Comparison of ENCODE assay signal across 8 mouse cellular contexts in the genomic region with DNA sequence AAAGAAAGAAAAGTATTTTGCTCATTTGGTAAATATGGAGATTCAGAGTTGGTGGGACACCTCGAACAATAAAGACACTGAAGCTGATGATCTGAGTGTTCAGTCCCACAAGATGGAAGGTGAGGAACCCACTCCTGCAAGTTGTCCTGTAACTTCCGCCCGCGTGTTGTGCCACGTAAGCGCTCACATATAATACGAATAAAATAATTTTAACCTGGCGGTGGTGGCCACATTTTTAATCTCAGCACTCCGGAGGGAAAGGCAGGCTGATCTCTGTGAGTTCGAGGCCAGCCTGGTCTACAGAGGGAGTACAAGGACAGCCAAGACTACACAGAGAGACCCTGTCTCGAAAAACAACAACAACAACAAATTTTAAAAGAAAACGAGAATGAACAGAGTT. TPM values are rescaled to one million over a fixed set of nuclear protein-coding genes. Genes with fewer than 3 reads are reported as not detected.
DNase-seq lines count a peak whose midpoint lies in the region; ATAC-seq and TF ChIP-seq lines count a peak whose summit lies in the region.

No protein-coding gene starts in this region.

- peaks cover 7% of the 10 kb centered on the region; the same call in 1 of the 2 replicates for H3K4me1 ChIP-seq in lung, postnatal 0 days (ENCODE audit: insufficient read depth, low read depth, low read length)
- peaks cover 29% of the 10 kb centered on the region for H3K4me1 ChIP-seq in limb, embryonic 10.5 days
- H3K4me1 ChIP-seq in olfactory bulb, adult 2 months (ENCODE audit: control insufficient read depth, insufficient read depth, low read length): peaks cover 10% of the 10 kb centered on the region

- TF ChIP-seq CTCF in lung, postnatal 0 days (IDR thresholded peaks at IDR 0.05): no peak
- no peak for TF ChIP-seq CTCF in olfactory bulb, adult 2 months (IDR thresholded peaks at IDR 0.05; ENCODE audit: insufficient read depth, low read depth, low read length)

- no peaks in the 10 kb centered on the region for H3K27me3 ChIP-seq in lung, postnatal 0 days (replicated peaks; ENCODE audit: insufficient read depth, low read length)
- H3K27me3 ChIP-seq in limb, embryonic 10.5 days (ENCODE audit: low read depth, poor library complexity, severe bottlenecking): no peaks in the 10 kb centered on the region

- WGBS in lung, postnatal 0 days: 49% methylated on average over 12 of the region's 12 CpGs
- 52% methylated on average over 12 of the region's 12 CpGs for WGBS in limb, embryonic 10.5 days
- WGBS in olfactory bulb, adult 2 months: 53% methylated on average over 12 of the region's 12 CpGs

- TF ChIP-seq EP300 in lung, postnatal 0 days (IDR thresholded peaks at IDR 0.05): no peak

- no peak overlapping the region for H3K27ac ChIP-seq in lung, postnatal 0 days (ENCODE audit: low read length)
- peak overlapping the region; percentile 92 for H3K27ac ChIP-seq in limb, embryonic 10.5 days
- H3K27ac ChIP-seq in olfactory bulb, adult 2 months (ENCODE audit: insufficient read depth, low read depth, low read length): peak overlapping the region; percentile 53

- H3K4me2 ChIP-seq in lung, postnatal 0 days (replicated peaks; ENCODE audit: low read depth, low read length): peak overlapping the region; percentile 66

- DNase-seq in cerebellum, adult 11-12 months: peak; percentile 25
- no peak for DNase-seq in cerebellum, adult 18-20 months
- no peak for DNase-seq in lung, postnatal 0 days (ENCODE audit: low spot score)
- no peak for DNase-seq in lung, postnatal 36 days
- DNase-seq in limb, embryonic 10.5 days (ENCODE audit: low spot score): peak; percentile 44
- DNase-seq in urinary bladder, postnatal 25 days (ENCODE audit: low spot score): no peak
- no peak for DNase-seq in adrenal gland, adult 2 months

- H3K4me3 ChIP-seq in lung, postnatal 0 days (ENCODE audit: low read depth, low read length): peak overlapping the region; percentile 79
- H3K4me3 ChIP-seq in limb, embryonic 10.5 days: peak overlapping the region; percentile 84
- peak overlapping the region; percentile 89 for H3K4me3 ChIP-seq in olfactory bulb, adult 2 months (ENCODE audit: insufficient read depth, low read depth, low read length)

- H3K9me3 ChIP-seq in lung, postnatal 0 days (ENCODE audit: low read length): no peaks in the 10 kb centered on the region
- no peaks in the 10 kb centered on the region for H3K9me3 ChIP-seq in limb, embryonic 10.5 days (replicated peaks)

- no peak for ATAC-seq in lung, postnatal 0 days

- no peak overlapping the region; the same call in 1 of the 2 replicates for H3K9ac ChIP-seq in lung, postnatal 0 days (replicated peaks; ENCODE audit: low read depth)

- H3K36me3 ChIP-seq in lung, postnatal 0 days (ENCODE audit: insufficient read depth, low read length): no peaks in the 10 kb centered on the region
- H3K36me3 ChIP-seq in limb, embryonic 10.5 days: peaks cover 22% of the 10 kb centered on the region

- TF ChIP-seq POLR2A in olfactory bulb, adult 2 months (IDR thresholded peaks at IDR 0.05; ENCODE audit: insufficient read depth, low read depth, low read length): no peak

RNA-seq across cellular contexts. Expression of gene Brk1, which starts 0.6 kb away (rescaled TPM):
- polyA plus RNA-seq in lung, postnatal 0 days (2015; fragmentation: Nextera tagmentation; extraction: Ambion mirVana): 215 and 225 TPM in 2 replicates
- 206 and 208 TPM in 2 replicates for polyA plus RNA-seq in limb, embryonic 10.5 days (2016; fragmentation: Nextera tagmentation; extraction: Ambion mirVana)
- not detected in 2 replicates for polyA plus RNA-seq in olfactory bulb, adult 2 months (2012; ENCODE audit: insufficient read depth, insufficient read length, low replicate concordance, missing spikeins)
- total RNA-seq in adrenal gland, adult 2 months (2021): 100 to 1,000 TPM; 181 to 201 TPM
- polyA plus RNA-seq in adrenal gland, adult 2 months (2012; rRNA removed): 113 and 167 TPM in 2 replicates

RNA-seq across cellular contexts. Expression of gene Fancd2os, which starts 3.5 kb away (rescaled TPM):
- 0.18 TPM in 1 of 2 replicates, not detected in the other for polyA plus RNA-seq in lung, postnatal 0 days (2015; fragmentation: Nextera tagmentation; extraction: Ambion mirVana)
- polyA plus RNA-seq in limb, embryonic 10.5 days (2016; fragmentation: Nextera tagmentation; extraction: Ambion mirVana): 0.30 TPM in 1 of 2 replicates, not detected in the other
- polyA plus RNA-seq in olfactory bulb, adult 2 months (2012; ENCODE audit: insufficient read depth, insufficient read length, low replicate concordance, missing spikeins): not detected in 2 replicates
- total RNA-seq in adrenal gland, adult 2 months (2021): under 1 TPM in 1 of 2 experiments, not detected in 1; 0.21 TPM
- polyA plus RNA-seq in adrenal gland, adult 2 months (2012; rRNA removed): 0.15 TPM in 1 of 2 replicates, not detected in the other

RNA-seq across cellular contexts. Expression of gene Vhl, which starts 19.8 kb away (rescaled TPM):
- polyA plus RNA-seq in lung, postnatal 0 days (2015; fragmentation: Nextera tagmentation; extraction: Ambion mirVana): 28.2 and 30.6 TPM in 2 replicates
- 41.4 and 47.7 TPM in 2 replicates for polyA plus RNA-seq in limb, embryonic 10.5 days (2016; fragmentation: Nextera tagmentation; extraction: Ambion mirVana)
- polyA plus RNA-seq in olfactory bulb, adult 2 months (2012; ENCODE audit: insufficient read depth, insufficient read length, low replicate concordance, missing spikeins): not detected in 2 replicates
- total RNA-seq in adrenal gland, adult 2 months (2021): 10 to 100 TPM; 22.5 to 26.3 TPM
- polyA plus RNA-seq in adrenal gland, adult 2 months (2012; rRNA removed): 16.8 and 21.4 TPM in 2 replicates

RNA-seq across cellular contexts. Expression of gene Irak2, which starts 34.3 kb away (rescaled TPM):
- polyA plus RNA-seq in lung, postnatal 0 days (2015; fragmentation: Nextera tagmentation; extraction: Ambion mirVana): 15.6 and 16.1 TPM in 2 replicates
- polyA plus RNA-seq in limb, embryonic 10.5 days (2016; fragmentation: Nextera tagmentation; extraction: Ambion mirVana): 4.5 and 8.0 TPM in 2 replicates
- not detected in 2 replicates for polyA plus RNA-seq in olfactory bulb, adult 2 months (2012; ENCODE audit: insufficient read depth, insufficient read length, low replicate concordance, missing spikeins)
- total RNA-seq in adrenal gland, adult 2 months (2021): 10 to 100 TPM; 22.4 to 23.6 TPM
- 17.4 and 20.0 TPM in 2 replicates for polyA plus RNA-seq in adrenal gland, adult 2 months (2012; rRNA removed)

Comparison
In these comparisons a context has a peak if more than half of its experiments do, and no peak if none do; other contexts are left out.
1. DNase-seq: peak in cerebellum, adult 11-12 months (single experiment) and limb, embryonic 10.5 days (single experiment); none in cerebellum, adult 18-20 months (0 of 2), lung, postnatal 0 days (single experiment), lung, postnatal 36 days (single experiment), urinary bladder, postnatal 25 days (single experiment) and adrenal gland, adult 2 months (single experiment).
2. Peak in every context shown above with its lines, with median percentiles within 50 percentile points of each other: H3K4me3 ChIP-seq.